Mouse (Mus musculus) NIH3T3 (cell line): ENCODE measurements at regions not wholly inside any gene's neighbourhood (a gene's known extent, or its start where the extent isn't known, plus 50 kb on each side); places are given as distances from the start of the nearest gene placed in this dataset.

Experiments used
- DNase-seq: peaks from one replicate; pipeline ENCODE4 v3.0.0-alpha.2; 2012; ENCODE audit warnings: low read depth

DNA sequence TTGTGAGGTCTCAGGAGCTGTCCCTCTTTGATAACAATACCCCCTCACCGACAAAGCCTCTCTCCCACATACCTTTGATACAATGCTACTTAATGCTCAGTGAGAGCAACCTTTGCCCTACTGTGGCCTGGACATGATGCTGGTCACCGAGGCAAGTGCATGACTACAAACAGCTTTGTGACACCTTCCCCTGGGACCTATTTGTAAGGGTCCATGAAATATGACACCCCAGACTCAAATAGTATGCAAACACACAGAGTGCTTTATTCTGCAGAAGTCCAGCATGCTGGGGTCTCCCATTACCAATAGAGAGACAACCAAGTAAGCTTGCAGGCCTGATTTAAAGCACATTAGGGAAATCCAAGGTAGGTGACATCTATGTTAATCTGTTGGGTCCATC lies 210.6 kb downstream of the Xxylt1 start:
- DNase-seq = no peak

DNA sequence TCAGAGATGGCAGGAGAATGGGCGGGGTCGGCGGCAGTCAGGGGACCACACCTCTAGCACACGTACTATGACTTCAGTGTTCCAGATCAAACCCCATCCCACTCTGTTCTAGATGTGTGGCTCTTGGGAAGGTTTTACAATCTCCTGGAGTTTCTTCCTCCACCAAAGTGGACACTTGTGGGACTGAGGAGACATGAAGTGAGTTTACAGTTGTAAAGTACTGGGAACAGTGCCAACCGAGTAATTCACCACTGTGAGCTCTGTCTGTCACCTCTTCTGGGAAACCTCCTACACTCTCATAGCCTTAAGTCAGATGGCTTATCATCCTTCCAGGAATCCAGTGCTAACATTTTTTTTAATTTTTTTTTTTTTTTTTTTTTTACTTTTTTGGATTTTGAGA lies 209.1 kb downstream of the Xxylt1 start:
- peak; percentile 22 for DNase-seq

DNA sequence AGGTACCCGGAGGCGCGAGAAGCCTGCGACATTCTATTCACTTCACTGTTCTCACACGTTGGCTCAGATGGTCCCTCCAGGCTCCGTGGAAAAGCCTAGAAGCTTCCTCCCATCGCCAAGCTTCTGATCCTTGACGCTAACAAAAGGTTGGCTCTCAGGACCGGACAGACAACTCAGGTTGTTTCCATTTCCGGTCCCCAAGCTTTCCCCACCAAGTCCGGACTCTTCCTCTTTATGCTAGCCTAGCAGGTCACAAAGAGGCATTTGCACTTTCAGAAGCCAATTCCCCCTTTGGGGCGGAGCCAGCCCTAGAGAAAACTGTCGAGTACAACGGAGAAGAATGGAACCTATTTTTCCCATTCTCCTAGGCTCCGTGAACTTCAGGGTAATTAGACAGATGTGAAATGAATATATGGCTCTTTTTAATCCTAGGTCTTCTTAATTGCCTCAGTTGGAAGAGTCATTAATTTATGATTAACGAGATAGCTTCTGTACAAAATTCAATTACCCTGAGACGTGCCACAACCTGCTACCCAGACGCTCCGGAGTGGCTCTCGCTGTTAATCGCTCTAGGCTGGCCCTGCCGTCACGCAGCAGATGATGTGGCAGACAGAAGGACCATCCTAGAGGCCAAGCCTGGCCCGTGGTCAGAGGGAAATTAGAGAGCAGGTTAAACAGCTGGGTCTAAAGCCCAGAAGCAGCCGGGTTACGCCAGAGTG lies 207.6 kb downstream of the Xxylt1 start:
- DNase-seq = no peak

DNA sequence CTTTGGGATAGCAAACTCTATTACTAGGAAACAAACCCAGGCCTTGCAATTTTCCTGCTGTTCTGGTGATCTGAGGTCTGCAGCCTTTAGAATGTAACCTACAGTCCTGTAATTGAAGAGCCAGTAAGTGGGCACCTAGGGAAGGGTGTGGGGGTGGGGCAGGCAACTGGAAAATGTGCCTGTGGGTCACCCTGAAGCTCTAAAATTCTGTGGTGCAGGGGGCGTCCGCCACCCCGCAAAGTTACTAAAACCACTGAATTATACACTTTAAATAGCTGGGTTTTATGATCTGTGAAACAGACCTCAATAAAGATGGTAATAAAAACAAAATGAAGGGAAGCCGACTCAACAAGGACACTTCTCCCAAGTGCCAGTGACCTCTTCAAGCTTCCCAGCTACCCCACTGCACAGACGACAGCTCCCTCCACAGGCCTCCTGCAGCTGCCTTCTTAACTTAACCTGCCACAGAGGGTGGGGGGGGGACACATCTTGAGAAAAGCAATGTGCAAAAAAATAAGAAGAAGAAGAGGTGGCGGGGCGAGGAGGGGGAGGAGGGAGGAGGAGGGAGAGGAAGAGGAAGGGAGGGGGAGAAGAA lies 205.9 kb downstream of the Xxylt1 start:
- no peak for DNase-seq

DNA sequence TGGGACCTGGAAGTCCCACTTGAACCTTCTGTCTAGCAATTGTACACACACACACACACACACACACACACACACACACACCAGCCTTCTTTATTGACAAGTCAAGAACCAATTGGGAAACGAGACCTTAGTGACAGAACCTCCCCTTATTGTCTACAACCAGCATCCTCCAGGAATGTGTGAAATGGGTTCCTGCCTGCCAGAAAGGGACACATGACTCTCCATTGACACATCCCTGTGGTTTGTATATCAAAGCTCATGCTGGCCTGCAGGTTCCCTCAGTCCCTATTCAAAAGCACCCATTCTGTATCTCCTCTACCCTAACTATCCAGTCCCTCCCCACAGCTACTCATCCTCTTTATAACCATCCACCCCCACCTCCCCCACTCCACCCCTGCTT lies 202.4 kb downstream of the Xxylt1 start:
- DNase-seq = no peak

DNA sequence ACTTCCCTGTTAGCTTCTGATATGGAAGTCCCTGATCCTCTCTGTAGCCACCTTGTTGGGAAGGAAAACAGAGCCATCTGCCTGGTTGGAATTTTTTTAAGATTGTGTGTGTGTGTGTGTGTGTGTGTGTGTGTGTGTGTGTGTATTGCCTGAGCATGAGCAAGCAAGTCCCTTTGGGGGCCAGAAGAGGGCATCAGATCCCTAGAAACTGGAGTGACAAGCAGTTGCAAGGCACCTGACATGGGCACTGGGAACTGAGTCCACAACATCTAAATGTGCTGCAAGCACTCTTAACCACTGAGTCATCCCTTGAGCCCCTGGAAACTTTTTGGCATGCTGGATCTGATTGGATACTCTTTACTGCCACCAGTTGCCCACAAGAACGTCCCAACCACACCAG lies 201.4 kb downstream of the Xxylt1 start:
- DNase-seq = no peak

DNA sequence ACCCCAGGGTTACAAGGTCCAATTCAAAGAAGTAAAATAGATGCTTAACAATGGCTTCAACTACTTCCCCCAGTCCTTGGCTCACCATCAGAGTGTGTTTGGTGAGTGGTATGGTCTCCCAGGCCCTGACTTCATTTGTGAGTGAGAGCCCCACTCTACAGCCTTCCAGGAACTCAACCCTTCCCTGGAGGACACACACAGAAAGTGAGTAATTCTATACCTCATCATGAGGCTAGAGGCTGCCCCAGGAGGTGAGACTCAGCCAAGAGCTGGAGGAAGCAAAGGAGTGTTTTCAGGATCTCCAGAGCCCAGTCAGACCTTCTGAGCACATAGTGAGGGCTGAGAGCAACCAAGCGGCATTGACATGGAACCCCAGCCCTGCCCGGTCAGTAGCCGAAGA lies 200.6 kb downstream of the Xxylt1 start:
- DNase-seq = peak; percentile 57

DNA sequence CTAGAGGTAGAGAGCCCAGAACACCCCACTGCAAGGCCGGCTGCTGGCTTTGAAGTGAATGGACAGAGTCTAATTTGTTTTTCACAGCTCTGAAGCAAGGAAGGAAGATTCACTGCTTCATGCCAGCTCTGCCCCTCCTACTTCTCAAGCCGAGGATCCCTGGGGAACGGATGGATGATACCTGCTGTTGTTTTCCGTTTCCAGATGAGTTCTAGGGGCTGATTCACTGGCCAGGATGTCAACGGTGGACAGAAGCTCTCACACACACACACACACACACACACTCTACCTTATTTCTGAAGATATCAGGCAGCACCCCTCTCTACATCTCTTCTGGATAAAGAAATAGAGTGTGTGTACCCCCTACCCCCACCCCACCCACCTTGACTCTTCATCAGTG lies 200.0 kb downstream of the Xxylt1 start:
- peak; percentile 19 for DNase-seq

DNA sequence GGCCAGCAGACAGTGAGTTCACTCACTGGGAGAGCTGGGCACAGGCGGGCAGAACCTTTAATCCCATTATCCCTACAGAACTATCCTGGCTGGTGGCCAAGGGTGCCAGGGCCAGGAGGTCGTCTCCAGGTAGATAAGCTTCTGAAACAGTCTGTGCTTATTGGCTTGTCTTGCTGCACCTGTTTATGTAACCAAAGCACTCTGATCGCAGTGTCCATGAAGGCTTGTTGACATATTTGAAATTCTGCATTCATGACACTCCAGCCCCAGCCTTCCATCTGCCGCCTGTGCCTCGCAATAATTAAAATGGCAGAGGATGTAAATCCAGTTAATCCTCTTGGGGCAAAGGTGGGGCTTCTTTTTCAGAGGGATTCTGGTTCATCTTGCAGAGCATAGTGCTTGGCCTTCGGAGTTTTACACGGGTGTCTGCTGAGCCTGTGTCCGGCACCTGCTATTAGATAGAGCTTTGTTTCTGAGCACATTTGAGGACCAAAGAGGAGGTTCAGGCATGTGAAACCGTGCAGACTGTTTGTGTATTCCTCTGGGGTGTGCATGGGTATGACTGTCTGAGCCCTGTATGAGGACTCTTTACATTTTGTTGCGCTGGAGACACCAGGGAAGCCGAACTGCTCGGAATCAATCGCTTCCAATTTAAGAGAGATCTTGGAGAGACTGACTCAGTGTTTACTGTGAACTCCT lies 197.6 kb downstream of the Xxylt1 start:
- DNase-seq = no peak

DNA sequence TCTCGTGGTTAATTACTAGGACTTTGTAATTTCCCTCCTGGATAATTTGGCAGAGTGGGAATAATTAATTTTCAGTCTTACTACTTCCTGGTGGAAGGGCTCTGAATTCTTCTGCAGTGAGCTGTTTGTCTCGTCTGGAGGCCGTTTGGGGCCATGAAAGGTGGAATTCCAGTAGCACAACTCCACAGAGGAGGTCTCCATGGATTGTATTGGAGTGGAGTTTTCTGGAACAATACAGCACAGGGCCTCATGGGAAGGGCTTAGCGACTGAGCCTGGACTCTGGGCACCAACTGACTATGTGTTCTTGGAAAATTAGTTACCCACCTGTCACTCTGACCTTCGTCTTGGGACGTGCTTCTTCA lies 197.1 kb downstream of the Xxylt1 start:
- no peak for DNase-seq

DNA sequence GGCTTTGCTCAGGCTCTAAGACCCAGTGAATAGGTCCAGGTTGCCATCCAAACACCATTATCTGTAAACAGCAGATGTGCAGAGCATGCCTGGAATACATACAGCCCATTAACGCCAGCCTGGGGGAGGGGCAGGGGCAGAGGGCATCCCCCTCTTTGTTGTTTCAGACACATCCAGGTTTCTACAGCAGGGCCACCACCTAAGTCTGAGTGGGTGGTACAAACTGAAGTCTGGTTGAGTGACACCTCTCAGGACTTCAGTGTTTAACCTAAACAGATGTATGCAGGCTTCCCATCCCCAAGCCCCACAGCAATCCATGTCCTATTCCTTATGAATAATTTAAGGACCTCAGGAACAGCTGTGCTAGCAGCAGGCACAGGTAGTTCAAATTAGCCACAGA lies 194.2 kb downstream of the Xxylt1 start:
- DNase-seq = no peak

DNA sequence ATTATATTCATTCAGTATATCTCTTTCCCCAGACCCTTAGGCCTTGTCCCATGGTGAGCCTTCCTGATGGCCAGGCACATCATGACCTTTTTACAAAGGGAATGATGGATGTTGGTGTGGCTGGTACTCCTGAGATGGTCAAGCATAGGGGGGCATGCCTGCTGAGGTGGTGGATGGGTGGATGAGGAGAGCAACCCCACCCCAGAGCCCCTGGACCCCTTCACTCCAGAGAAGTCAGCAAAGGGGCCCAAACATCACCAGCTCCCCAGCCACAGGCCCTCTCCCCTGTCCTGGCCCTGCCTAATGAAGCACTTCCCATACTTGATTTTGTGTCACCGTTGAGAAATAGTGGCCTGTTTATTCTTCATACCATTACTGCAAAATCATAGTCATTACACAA lies 193.7 kb downstream of the Xxylt1 start:
- no peak for DNase-seq

DNA sequence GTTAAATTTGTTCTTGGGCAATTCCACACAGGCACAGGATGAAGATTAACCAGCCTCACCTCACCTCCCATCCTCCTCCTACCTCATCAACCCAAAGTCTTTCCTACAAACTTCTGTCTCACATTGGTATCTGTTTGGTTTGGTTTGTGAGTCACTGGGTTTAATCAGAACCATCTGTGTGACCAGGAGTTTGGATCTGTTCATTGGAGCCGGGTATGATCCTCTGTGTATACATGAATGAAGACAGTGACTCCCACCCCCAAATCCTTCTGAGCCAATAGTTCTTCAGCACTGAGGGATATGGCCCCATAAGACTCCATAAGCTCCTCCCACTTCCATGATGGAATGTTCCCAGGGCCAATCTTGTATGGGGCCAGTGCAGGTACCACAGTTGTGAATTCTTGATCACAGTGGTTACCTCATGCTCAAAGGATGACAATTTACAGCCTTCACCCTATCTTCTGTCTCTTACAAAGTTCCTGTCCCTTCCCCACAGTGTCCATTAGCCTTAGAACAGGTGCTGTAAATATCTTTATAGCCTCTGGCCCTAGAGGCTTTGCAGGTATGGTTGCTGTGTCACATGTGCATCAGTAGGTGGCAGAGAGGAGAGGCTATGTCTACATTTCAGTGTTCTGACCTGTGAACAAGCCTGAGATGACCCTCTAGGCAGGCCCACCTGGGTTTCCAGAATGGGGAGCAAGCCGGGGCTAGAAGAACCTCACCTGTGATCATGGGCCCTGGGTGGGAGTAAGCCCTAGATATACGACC lies 192.5 kb downstream of the Xxylt1 start:
- DNase-seq = peak; percentile 89

DNA sequence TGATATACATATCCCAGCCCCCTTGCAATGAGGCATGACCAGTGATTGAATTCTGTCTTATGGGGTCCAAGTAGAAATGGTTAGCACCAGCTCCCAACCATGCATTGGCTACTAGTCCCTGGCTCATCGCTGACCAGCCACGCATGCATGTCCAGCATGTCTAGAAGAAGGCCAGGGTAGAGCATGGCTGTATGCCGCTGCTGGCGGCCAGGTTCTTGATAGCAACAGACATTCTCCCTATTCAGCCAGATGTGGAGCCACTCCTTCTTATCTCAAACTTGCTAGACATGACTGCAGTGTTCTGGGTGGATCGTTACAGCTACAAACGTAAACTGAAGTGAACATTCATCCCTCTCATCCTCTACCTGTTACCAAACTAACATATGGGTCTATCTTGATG lies 188.6 kb downstream of the Xxylt1 start:
- no peak for DNase-seq

DNA sequence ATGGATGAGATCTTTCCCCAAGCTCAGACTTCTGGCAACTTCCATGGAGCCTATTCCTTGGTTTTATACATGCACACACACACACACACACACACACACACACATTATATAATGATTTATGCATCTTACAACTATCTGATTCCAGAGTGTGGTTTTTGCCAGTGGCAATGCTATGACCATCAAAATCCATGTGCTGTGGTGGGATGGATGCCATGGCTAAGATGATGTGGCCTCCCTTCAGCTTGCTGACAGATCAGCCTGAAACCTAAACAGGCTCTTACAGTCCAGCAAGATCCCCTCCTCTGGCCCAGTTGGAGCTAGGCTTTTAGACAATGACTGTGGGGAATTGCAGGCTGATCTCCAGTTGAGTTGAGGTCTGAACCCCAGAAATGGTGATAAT lies 187.1 kb downstream of the Xxylt1 start:
- DNase-seq = peak; percentile 74

DNA sequence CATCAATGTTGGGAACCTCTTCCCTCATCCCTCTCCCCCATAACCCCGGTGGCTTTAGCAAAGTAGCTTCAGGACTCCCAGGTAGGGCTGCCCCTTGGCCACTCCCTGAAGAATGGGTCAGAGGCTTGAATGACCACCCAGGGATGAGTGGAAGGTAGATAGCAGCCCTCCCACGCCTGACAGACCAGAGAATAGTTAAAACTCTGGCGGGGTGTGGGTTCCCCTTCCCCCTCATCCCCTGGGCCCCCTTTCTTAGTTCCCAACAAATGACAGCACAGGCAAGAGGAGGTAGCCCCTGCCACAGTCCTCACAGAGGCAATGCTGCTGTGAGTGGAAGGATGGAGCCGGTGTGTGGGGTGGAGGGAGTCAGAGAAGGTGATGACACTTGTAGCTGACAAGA lies 186.2 kb downstream of the Xxylt1 start:
- DNase-seq = no peak

DNA sequence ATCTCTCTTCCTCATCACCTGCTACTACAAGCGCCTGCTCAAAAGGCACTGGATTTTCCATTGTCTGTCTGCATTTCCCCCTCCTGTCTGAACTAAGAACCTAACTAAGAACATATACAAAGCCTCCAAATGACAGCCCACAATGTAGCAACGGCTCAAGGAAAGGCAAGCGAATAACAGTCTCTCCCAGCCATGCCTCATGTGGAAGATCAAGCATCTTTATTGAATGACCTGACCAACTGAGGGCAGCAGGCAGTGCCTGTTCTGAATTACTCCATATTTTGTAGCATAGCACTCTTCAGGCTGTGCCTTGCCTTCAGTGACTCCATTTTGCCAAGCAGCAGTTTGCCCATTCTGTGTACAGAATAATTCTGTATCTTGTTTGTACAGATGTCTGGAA lies 183.9 kb downstream of the Xxylt1 start:
- DNase-seq = no peak

DNA sequence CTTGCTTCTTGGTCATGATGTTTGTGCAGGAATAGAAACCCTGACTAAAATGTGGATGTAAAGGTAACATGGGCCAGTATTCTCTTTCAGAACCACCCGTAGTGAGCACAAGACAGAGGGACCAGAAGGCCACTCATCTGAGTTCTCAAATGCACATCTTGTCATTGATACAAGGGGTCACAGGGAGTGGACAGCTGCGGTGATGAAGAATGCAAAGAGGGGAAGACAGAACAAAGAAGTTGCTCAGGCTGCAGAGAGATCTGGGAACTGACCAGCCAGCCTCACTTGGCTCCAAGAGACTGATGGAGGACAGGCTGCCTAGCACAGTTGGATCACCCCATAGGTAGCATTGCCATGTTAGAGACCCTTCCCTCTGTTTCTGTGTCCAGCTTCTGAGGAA lies 181.1 kb downstream of the Xxylt1 start:
- DNase-seq = no peak

DNA sequence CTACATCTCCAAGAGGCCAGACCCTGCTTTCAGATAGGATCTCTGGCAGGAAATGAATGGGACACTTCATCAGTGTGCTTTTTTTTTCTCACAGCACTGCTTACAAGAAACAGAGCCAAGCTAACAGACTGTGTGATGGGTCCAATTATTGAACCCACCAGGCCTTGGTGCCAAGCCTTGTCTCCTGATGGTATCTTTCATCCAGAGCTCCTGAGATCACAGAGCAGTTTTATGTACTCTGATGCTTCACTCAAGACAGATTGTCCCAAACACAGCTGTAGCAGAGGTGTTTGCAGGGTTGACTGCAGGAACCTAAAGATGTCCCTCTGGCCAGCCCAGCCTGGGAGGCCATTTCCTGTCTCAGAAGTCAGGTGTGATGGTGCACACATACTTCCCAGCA lies 179.9 kb downstream of the Xxylt1 start:
- no peak for DNase-seq
